Mouse (Mus musculus) MN1 (cell line): ENCODE data around the gene B3gnt2.

Source experiments
- DNase-seq: peaks from one replicate; pipeline ENCODE4 v3.0.0-alpha.2; 2016; ENCODE audit warnings: low spot score

The B3gnt2 gene

GRCm38 (mm10) chr11:22847732-22848648 is 12.8 kb downstream of the B3gnt2 start:
- peak; percentile 84 for DNase-seq

DNA sequence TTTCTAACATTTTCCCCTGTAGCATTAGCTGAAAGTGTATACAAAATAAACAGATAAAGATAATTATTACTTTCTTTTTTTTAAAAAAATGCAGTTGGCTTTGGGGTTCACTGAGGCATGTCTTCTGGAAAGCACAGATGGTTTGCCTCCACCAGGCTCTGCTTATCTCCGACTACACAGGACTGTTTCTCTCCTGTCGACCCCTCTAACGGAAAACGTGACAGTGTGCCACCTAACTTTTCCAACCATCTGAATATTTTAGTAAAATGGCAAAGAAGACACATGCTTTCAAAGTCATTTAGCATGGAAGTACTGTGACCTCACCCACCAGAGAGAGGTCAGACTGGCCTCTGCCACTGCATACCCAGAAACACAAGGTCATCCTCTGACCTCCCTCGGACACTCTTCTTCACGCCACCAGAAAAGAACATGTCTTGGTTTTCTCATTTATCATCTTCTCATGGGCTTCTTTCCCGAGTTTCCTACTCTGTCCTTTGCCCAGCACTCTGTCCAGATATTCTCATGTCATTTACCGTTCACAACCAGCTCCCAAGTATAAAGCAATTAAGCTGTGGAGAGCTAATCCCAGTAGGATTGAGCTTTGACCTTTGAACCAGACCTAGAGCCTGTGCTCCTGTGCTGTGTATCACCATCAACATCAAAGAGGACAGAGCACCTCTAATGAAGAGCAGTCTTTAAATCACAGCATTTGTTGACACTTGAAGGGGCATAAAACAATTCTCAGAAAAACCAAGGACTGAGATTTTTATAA is 13.6 kb downstream of the B3gnt2 start:
- DNase-seq, result no peak

DNA sequence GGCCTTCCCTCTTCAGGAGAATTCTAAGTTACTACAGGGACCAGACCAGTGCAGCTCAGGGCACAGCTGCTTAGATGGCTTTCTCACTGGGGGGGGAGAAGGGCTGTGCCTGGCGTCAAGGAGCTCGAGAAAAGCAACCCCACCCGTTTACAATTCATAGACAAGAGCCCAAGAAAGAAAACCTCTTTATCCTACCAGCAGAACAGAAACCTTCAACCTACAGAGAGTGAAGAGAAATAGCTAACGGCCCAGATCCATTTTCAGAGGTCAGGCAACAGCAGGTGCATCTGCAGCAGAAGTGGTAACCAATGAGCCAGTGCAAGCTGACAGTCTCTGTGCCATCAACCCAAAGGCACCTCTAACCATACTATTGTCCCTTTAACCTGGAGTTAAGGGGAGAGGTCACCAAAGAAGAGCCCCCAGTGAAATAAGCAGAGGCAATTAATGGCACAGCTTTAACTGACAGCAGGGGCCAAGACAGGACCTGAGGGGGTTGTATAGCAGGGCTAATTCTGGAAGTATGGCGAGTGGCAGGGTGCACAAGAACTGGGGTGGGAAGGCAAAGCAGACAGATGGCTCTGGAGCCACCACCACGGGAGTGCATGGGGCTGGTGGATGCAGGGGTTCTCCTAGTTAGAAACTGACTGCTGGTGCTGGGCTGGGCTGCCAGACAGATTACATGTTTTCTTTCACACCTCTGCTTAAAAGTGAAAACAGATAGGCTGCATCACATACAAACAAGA is 14.5 kb downstream of the B3gnt2 start:
- DNase-seq, result no peak

DNA sequence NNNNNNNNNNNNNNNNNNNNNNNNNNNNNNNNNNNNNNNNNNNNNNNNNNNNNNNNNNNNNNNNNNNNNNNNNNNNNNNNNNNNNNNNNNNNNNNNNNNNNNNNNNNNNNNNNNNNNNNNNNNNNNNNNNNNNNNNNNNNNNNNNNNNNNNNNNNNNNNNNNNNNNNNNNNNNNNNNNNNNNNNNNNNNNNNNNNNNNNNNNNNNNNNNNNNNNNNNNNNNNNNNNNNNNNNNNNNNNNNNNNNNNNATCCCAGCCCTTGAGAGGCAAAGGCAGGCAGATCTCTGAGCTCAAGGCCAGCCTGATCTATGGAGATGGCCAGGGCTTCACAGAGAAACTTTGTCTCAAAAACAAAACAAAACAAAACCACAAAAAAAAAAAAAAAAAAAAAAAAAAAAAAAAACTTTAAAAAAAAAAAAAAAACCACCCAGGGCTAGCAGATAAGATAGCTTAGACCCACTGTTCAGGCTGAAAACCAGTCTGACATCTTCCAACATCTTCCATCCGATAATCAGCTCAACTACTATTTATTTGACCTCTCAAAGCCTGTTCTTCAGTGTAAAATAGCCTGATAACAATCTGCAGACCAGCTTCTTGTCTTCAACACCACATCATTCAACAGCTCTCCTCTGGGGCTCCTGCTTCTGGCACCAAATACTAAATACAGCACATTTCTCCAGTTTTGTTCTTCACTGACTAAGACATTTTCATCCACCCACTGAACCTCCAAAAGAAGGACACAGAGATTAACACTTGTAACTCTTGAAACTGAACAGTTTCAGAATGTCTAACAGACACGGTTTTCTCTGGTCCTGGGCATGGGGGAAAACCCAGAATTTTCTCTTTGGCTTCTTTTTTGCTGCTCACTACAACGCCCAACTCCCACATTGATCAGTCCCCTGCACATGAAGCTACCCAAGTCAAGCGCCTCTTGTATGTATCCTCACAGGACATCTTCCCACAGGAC is 15.7 kb downstream of the B3gnt2 start:
- DNase-seq, result peak; percentile 72

DNA sequence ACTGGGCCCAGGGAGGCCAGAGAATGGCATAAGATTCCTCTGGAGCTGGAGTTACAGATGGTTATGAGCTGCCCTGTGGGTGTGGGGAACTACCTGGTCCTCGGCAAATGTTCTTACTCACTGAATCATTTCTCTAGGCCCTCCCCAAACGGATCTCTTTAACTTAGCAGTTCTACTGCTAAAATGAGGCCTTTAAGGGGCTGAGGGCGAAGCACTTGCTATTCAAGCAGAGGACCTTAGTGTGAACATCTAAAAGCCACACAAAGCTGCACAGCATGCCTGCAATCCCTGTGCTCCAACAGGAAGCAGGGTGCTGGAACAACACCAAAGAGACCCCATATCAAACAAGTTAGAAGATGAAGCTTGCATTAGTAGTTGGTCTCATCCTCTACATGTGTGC is 21.3 kb downstream of the B3gnt2 start:
- no peak for DNase-seq

DNA sequence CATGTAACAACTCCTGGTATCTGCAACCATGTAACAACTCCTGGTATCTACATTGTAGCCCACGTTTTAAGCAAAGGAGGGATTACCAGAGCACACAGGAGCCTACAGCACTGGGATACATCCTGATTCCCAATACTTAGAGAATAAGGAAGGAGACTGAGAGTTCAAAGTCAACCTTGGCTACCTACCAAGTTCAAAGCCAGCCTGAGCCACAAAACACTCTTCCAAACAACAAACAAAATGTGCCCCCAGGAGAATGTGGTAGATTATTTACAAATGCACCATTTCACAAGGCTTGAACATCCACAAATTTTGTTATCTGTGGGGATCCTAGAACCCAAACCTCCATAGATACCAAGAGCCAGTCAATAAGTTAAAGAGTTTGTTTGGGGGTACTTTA is 22.4 kb downstream of the B3gnt2 start:
- DNase-seq, result no peak

DNA sequence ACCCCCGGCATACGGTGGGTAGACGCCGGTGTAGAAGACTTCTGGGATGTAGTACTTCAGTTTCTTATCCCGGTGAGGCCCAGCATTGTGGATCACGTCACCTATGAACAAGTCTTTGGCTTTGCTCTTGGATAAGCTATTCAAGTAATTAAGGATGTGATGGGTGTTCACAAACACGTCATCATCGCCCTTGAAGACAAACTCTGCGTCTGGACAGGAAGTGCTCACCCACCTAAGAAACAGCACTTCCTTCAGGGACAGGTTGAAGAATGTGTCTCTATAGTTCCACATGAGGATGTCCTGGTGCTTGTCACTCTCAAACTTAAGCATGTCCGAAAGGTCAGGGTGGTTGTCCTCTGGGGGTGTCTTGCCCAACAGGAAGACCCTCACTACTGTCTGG is 24.5 kb downstream of the B3gnt2 start:
- no peak for DNase-seq

GRCm38 (mm10) chr11:22832600-22832999 is 28.2 kb downstream of the B3gnt2 start:
- no peak for DNase-seq

DNA sequence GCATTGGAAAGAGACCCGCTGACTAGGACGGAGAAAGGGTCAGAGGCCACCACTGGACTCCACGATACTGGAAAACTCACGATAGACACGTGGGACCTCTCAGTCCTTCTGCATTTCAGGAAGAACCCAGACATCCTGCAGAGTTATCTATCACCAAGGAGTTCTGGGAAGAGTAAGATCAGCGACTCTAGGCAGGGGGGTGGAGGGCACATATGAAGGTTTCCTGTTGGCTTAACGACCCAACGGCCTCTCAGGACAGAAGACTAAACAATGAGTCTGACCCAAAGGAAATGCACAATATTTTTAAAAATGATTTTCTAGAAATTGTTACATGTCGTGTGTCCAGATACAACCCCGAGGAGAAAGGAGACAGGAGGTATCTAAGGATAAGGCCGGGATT is 28.8 kb downstream of the B3gnt2 start:
- no peak for DNase-seq

- no peak for DNase-seq
Observed at GRCm38 (mm10) chr11:22830684-22831083, 30.1 kb downstream of the B3gnt2 start.

GRCm38 (mm10) chr11:22830179-22830611 is 30.6 kb downstream of the B3gnt2 start:
- no peak for DNase-seq

DNA sequence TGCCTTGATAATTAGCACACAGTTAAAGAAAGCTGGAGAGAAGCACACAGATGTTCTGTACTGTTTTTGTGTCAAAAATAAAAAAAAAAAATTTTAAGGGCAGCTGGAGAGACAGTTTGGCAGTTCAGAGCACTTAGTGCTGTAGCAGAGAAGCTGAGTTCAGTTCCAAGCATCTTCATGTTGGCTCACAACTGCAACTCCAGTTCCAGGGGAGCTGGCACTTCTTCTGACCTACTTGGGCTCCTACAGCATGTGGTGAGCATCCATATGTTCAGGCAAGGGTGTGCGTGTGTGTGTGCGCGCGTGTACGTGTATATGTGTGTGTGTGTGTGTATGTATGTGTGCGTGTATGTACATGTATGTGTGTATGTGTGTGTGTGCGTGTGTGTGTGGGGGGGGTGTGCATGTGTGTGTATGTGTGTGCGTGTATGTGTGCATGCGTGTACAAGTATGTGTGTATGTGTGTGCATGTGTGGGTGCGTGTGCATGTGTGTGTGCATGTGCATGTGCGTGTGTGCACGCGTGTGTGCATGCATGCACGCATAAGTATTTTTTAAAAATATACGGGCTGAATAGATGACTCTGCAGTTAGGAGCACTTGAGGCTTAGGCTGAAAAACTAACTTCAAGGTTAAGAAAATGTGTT is 31.7 kb downstream of the B3gnt2 start:
- no peak for DNase-seq

DNA sequence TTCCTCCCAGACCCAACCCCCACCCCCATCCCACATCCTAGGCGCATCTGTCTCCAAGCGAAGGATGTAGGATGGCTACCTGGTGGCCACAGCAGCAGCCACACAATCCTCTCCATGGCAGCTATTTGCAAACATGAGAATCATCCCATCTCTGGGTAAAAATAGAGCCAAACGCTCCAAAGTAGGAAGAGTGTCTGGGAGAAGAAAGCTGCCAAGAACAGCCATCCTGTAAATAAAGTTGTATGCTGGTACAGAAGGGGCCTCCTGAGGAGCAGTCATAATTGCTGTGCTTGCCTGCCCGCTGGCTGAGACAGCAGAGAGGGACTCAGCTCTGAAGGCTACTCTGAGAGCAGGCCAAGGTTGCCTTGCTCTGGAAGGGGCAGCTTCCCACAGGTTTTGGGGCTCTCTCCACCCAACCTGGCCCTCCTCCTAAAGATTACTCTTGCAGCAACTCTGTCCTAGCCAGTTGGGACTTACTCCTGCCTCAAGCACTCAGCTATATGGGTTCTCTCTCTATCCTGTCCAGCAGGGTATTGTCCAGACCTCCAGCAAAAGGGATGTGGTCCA is 33.2 kb downstream of the B3gnt2 start:
- no peak for DNase-seq

DNA sequence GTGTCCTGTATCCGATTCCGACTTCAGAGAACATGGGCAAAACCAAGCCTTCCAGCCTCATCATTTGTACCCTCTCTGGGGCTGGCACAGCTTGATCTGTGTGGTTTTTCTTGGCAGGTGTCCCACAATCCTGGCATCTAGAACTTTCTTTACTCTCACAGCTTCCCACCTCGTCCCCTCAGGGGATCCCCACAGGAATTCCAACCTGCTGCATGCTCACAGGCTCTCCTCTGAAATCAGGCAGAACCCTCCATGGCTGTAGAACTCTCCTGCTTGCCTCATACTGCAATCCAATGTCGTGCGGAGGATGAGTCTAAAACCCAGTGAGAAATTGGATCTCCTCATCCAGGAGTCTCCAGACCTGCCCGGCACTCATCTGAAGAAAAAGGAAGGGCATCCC is 34.1 kb downstream of the B3gnt2 start:
- no peak for DNase-seq

DNA sequence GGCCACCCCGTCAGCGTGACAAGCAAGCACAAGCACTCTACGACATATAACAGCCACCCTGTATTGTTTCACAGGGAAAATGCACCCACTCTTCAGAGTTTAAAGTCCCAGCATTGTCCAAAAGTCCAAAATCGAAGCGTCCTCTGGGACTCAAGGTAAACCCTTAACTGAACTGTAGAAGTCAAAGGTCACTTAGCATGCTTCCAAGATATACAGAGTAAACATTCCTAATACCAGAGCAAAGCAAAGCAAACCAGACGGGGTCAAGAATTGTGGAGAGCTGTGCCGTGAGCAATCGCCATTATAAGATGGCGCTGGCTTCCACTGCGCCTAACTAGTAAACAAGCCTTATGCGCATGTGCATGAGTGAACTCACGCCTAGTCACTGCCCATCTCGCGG is 34.7 kb downstream of the B3gnt2 start:
- DNase-seq, result no peak

DNA sequence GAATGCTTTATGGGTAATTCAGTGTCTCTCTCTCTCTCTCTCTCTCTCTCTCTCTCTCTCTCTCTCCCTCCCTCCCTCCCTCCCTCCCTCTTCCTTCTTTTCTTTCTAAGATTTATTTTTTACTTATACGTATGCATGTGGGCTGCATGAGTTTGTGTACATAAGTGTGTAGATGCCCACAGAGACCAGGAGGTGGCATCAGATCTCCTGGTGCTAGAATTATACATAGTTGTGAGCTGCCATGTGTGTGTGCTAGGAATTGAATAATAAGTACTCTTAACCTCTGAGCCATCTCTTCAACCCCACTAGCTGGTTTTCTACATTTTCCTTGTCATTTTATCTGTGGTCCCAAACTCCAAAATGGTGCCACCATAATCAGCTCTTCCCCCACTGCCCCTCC is 35.2 kb downstream of the B3gnt2 start:
- no peak for DNase-seq

GRCm38 (mm10) chr11:22824049-22824705 is 36.6 kb downstream of the B3gnt2 start:
- DNase-seq, result no peak

GRCm38 (mm10) chr11:22821243-22821642 is 39.5 kb downstream of the B3gnt2 start:
- no peak for DNase-seq

GRCm38 (mm10) chr11:22818371-22818770 is 42.4 kb downstream of the B3gnt2 start:
- no peak for DNase-seq

DNA sequence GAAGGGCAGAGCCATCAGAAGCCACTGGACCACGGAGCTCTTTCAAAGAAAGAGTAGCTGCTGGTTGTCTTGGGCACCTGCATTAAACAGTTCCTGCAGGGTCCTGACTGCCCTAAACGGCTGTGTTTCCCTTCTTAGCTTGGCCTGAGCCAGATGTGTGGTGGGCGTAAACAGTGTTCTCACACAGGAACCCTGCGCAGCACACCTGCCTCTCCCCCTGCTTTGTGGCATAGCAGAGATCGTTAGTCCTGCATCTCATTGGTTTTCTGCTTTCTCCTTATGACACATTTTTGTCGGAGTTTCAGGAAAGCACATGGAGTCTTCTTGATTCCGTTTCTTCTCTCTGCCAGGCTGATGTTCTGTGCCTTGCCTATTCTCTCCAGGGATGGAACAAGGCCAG is 44.9 kb downstream of the B3gnt2 start:
- DNase-seq, result no peak
